Mouse (Mus musculus): ENCODE results near the gene Mkrn2os. TPM values are rescaled to one million over a fixed set of nuclear protein-coding genes. Genes with fewer than 3 reads are reported as not detected.

Mkrn2os gene
- polyA plus RNA-seq, 1 experiment: 113 TPM

DNA sequence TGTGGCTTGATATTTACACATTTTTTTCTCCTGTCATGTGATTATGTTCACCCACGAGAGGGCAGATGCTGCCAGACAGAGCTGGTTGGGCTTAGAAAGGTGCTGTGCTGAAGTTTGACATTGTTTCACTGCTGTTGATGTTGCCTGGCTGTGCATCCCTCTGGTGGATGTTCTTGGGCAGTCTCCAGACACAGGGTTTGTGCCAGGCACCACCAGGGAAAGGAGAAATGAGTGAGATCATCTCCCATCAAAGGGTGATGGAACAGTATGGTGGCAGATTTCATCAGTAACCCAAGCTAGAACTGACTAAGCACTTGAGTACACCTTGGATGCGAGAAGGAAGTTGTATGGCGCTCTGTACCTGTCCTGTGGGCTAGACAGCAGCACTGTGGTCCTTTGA lies 23.6 kb upstream of the Mkrn2os start:
- WGBS: 75% methylated on average over 3 of the region's 3 CpGs
- Histone ChIP-seq H3K36me3 (ENCODE audit: control insufficient read depth, insufficient read depth, low read length) (peaks cover 82% of the 10 kb centered on the region), H3K4me3 (ENCODE audit: low read depth, low read length) (no peak overlapping the region), H3K4me1 (ENCODE audit: control insufficient read depth, insufficient read depth, insufficient read length, low read length) (no peaks in the 10 kb centered on the region; the same call in 1 of the 2 replicates), H3K27me3 (ENCODE audit: control insufficient read depth, insufficient read depth, low read length) (no peaks in the 10 kb centered on the region), H3K27ac (ENCODE audit: insufficient read depth, low read depth, low read length) (no peak overlapping the region)
- no peak for TF ChIP-seq CTCF (IDR thresholded peaks at IDR 0.05; ENCODE audit: extremely low read depth, insufficient read length, insufficient replicate concordance, low read depth, low read length)
- no peak for TF ChIP-seq POLR2A (IDR thresholded peaks at IDR 0.05; ENCODE audit: low read depth, low read length)

DNA sequence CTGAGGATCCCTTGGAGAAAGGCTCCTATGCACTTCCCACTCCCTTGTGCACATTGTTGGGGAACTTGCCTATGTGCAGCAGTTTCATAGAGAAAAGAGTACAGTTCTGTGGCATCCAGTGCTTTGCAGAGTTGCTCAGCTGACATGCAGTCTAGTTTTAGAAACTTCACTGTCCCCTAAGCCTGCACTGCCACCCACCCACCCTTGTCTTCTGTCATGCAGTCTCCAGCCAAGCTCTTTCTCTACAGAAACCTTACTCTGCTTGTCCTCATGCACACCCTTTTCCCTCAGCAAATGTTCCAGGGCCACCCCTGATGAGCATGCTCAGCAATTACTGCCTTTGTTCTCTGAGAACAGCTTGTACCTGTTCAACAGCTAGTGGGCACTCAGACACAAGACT lies 21.4 kb upstream of the Mkrn2os start:
- H3K4me3 ChIP-seq (ENCODE audit: low read depth, low read length): no peak overlapping the region
- peaks cover 77% of the 10 kb centered on the region for H3K36me3 ChIP-seq (ENCODE audit: control insufficient read depth, insufficient read depth, low read length)
- no peak for TF ChIP-seq CTCF (IDR thresholded peaks at IDR 0.05; ENCODE audit: extremely low read depth, insufficient read length, insufficient replicate concordance, low read depth, low read length)
- no peak for TF ChIP-seq POLR2A (IDR thresholded peaks at IDR 0.05; ENCODE audit: low read depth, low read length)
- H3K27me3 ChIP-seq (ENCODE audit: control insufficient read depth, insufficient read depth, low read length): no peaks in the 10 kb centered on the region
- H3K27ac ChIP-seq (ENCODE audit: insufficient read depth, low read depth, low read length): no peak overlapping the region
- H3K4me1 ChIP-seq (ENCODE audit: control insufficient read depth, insufficient read depth, insufficient read length, low read length): no peaks in the 10 kb centered on the region

DNA sequence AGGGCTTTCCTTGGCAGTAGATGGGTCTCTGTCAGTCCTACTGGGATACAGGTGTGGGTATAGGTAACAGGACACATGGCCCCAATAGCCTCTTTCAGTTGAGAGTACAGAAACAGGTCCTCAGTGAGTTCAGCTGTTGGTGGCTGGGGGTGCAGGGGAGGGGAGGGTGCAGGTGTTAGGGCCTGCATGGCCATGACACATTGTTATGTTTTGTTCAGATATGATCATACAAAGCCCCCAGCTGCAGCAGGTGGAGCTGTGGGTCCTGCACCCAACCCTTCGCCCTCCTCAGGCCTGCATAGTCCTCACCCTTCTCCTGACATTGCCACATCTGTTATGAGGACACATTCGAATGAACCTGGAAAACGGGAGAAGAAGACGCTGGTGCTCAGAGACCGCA lies 17.9 kb upstream of the Mkrn2os start:
- no peaks in the 10 kb centered on the region for H3K4me1 ChIP-seq (ENCODE audit: control insufficient read depth, insufficient read depth, insufficient read length, low read length)
- H3K27me3 ChIP-seq (ENCODE audit: control insufficient read depth, insufficient read depth, low read length): no peaks in the 10 kb centered on the region
- TF ChIP-seq CTCF (IDR thresholded peaks at IDR 0.05; ENCODE audit: extremely low read depth, insufficient read length, insufficient replicate concordance, low read depth, low read length) (no peak), POLR2A (IDR thresholded peaks at IDR 0.05; ENCODE audit: low read depth, low read length) (no peak)
- WGBS: 90% methylated on average over 5 of the region's 5 CpGs
- peaks cover 46% of the 10 kb centered on the region for H3K36me3 ChIP-seq (ENCODE audit: control insufficient read depth, insufficient read depth, low read length)
- no peak overlapping the region for H3K4me3 ChIP-seq (ENCODE audit: low read depth, low read length)
- no peak overlapping the region for H3K27ac ChIP-seq (ENCODE audit: insufficient read depth, low read depth, low read length)

DNA sequence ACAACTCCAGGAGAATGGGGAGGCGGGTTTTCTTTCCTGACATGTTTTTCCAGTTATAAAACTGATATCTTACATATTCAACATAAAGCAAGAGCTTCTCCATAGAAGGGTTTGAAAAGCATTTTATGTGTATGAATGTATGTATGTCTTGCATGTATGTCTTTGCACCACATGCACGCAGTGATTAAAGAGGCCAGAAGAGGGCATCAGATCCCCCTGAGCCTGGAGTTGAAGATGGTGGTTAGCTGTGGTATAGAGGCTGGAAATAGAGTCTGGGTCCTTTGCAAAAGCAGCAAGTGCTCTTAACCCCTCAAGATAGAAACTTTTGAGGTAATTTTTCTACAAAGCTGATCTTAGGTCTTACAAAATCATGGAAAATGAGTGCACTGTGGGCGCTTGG lies 16.7 kb upstream of the Mkrn2os start:
- 87% methylated on average over 3 of the region's 3 CpGs for WGBS
- Histone ChIP-seq H3K36me3 (ENCODE audit: control insufficient read depth, insufficient read depth, low read length) (peaks cover 39% of the 10 kb centered on the region), H3K27ac (ENCODE audit: insufficient read depth, low read depth, low read length) (no peak overlapping the region), H3K4me3 (ENCODE audit: low read depth, low read length) (no peak overlapping the region), H3K4me1 (ENCODE audit: control insufficient read depth, insufficient read depth, insufficient read length, low read length) (no peaks in the 10 kb centered on the region), H3K27me3 (ENCODE audit: control insufficient read depth, insufficient read depth, low read length) (no peaks in the 10 kb centered on the region)
- TF ChIP-seq CTCF (IDR thresholded peaks at IDR 0.05; ENCODE audit: extremely low read depth, insufficient read length, insufficient replicate concordance, low read depth, low read length) (peak; percentile 23; the same call in 1 of the 2 replicates), POLR2A (IDR thresholded peaks at IDR 0.05; ENCODE audit: low read depth, low read length) (no peak)

DNA sequence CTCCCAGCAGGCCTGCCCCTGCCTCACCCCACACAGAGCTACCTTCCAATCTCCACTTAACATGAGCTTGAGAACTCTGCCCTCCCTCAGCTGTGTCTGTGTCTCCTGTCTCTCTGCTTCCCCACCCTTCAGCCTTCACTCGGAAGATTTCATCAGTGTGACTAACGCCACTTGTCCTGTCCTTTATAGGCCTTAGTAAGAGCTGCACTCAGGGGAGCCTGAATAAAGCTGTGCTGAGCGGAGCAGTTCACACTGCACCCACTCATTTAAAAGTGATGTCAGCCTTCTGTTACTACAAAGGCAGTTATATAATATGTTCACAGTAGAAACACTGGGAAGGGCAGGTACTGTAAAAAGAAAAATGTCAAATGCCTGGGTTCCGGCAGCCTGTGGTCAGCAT lies 15.1 kb upstream of the Mkrn2os start:
- Histone ChIP-seq H3K27me3 (ENCODE audit: control insufficient read depth, insufficient read depth, low read length) (no peaks in the 10 kb centered on the region), H3K36me3 (ENCODE audit: control insufficient read depth, insufficient read depth, low read length) (peaks cover 26% of the 10 kb centered on the region), H3K27ac (ENCODE audit: insufficient read depth, low read depth, low read length) (no peak overlapping the region), H3K4me1 (ENCODE audit: control insufficient read depth, insufficient read depth, insufficient read length, low read length) (peaks cover 3% of the 10 kb centered on the region; the same call in 1 of the 2 replicates), H3K4me3 (ENCODE audit: low read depth, low read length) (no peak overlapping the region)
- 88% methylated on average over 4 of the region's 4 CpGs for WGBS
- TF ChIP-seq CTCF (IDR thresholded peaks at IDR 0.05; ENCODE audit: extremely low read depth, insufficient read length, insufficient replicate concordance, low read depth, low read length) (no peak), POLR2A (IDR thresholded peaks at IDR 0.05; ENCODE audit: low read depth, low read length) (no peak)

DNA sequence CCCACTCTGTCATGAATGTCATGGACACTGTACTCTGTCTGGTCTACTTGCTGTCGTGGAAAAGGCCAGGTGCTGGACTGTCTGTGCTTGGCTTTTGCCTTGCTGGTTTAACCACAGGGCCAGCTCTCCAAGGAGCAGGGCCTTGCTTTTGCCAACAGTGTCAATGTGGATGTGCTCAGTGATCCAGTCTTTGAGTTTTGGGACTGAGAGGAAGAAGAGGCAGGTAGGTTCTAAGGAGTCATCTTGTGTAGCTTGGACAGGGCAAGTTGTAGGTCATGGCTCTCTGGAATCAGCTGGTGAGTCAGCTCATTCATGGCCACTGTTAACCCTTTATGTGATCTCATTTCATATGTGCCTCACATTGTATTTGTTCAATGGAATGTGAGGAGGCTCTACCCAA lies 14.1 kb upstream of the Mkrn2os start:
- Histone ChIP-seq H3K4me1 (ENCODE audit: control insufficient read depth, insufficient read depth, insufficient read length, low read length) (peaks cover 3% of the 10 kb centered on the region; the same call in 1 of the 2 replicates), H3K4me3 (ENCODE audit: low read depth, low read length) (no peak overlapping the region), H3K27ac (ENCODE audit: insufficient read depth, low read depth, low read length) (no peak overlapping the region), H3K36me3 (ENCODE audit: control insufficient read depth, insufficient read depth, low read length) (peaks cover 18% of the 10 kb centered on the region), H3K27me3 (ENCODE audit: control insufficient read depth, insufficient read depth, low read length) (no peaks in the 10 kb centered on the region)
- no peak for TF ChIP-seq POLR2A (IDR thresholded peaks at IDR 0.05; ENCODE audit: low read depth, low read length)
- TF ChIP-seq CTCF (IDR thresholded peaks at IDR 0.05; ENCODE audit: extremely low read depth, insufficient read length, insufficient replicate concordance, low read depth, low read length): no peak
- 71% methylated on average over 1 of the region's 1 CpGs for WGBS

DNA sequence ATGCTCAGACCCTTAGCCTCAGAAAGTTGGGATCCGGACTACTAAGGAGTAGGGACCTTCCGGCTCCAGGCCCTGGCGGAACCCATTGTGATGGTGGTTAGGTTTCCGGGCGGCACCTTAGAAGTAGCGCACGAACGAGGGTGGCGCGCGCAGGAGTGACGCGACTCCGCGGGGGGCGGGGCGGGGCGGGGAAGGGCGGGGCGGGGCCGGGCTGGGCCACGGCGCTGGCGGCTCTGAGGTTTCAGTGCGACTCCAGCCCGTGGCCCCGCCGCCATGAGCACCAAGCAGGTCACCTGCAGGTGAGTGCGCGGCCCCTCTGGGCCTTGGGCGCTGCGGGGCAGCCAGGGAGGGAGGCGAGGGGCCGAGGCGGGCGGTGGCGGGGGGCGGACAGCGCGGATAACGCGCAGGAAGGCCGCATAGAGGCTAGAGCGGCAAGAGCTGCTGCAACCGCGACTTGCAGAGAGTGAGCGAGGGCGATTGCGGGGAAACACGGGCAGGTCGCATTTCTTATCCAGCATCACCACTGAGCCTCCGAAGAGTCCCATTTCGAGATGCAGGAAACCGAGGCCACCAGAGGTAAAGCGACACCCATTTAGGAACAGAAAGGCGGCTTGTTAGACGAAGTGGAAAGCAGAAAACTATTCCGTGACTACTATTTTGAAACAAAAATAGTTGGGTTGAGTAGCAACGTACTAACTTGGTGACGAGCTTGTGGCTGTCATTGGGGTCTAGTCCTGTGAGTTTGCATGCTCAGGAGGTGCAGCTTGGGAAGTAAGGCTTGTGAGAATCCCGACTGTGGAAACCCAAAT lies 9.5 kb upstream of the Mkrn2os start, which contains the start of gene Mkrn2:
Gene Mkrn2 (plus strand): TSS at position 188 of the 809 bp plus-strand sequence.
- 0 out of 2 replicates have a peak within 1 kb of the TSS, but pooled peaks have one; percentile 32 for H3K27ac ChIP-seq (ENCODE audit: insufficient read depth, low read depth, low read length)
- H3K4me3 ChIP-seq (ENCODE audit: low read depth, low read length): peak within 1 kb of the TSS; percentile 88
- H3K4me1 ChIP-seq (ENCODE audit: control insufficient read depth, insufficient read depth, insufficient read length, low read length): peaks cover 6% of the 10 kb centered on the region; the same call in 1 of the 2 replicates
- under 1% methylated on average over 58 of the region's 61 CpGs for WGBS
- H3K27me3 ChIP-seq (ENCODE audit: control insufficient read depth, insufficient read depth, low read length): no peaks in the 10 kb centered on the region
- no peaks in the 10 kb centered on the region; the same call in 1 of the 2 replicates for H3K36me3 ChIP-seq (ENCODE audit: control insufficient read depth, insufficient read depth, low read length)
- TF ChIP-seq POLR2A (IDR thresholded peaks at IDR 0.05; ENCODE audit: low read depth, low read length) (peak; percentile 70; the same call in 1 of the 2 replicates), CTCF (IDR thresholded peaks at IDR 0.05; ENCODE audit: extremely low read depth, insufficient read length, insufficient replicate concordance, low read depth, low read length) (no peak)

Measured in small intestine, adult 2 months (tissue).